Mouse (Mus musculus): Measurements from ENCODE around the gene Farsb. TPM values are rescaled to one million over a fixed set of nuclear protein-coding genes. Genes with fewer than 3 reads are reported as not detected.
A peak's percentile ranks its signal among the peaks of the same experiment; 100 is the strongest.

Gene Farsb
- polyA plus RNA-seq, 1 experiment: 8.1 TPM

GRCm38 (mm10) chr1:78421749-78422148, 66.9 kb downstream of the Farsb start:
- 86% methylated on average over 5 of the region's 5 CpGs for WGBS
- Histone ChIP-seq H3K4me3 (ENCODE audit: low read depth, low read length) (no peak overlapping the region), H3K4me1 (ENCODE audit: control insufficient read depth, insufficient read depth, insufficient read length, low read length) (peaks cover 3% of the 10 kb centered on the region; the same call in 1 of the 2 replicates), H3K27ac (ENCODE audit: insufficient read depth, low read depth, low read length) (no peak overlapping the region), H3K27me3 (ENCODE audit: control insufficient read depth, insufficient read depth, low read length) (no peaks in the 10 kb centered on the region), H3K36me3 (ENCODE audit: control insufficient read depth, insufficient read depth, low read length) (peaks cover 25% of the 10 kb centered on the region)
- TF ChIP-seq CTCF (IDR thresholded peaks at IDR 0.05; ENCODE audit: extremely low read depth, insufficient read length, insufficient replicate concordance, low read depth, low read length) (no peak), POLR2A (IDR thresholded peaks at IDR 0.05; ENCODE audit: low read depth, low read length) (no peak)

GRCm38 (mm10) chr1:78420271-78420670, 68.4 kb downstream of the Farsb start:
- H3K27ac ChIP-seq (ENCODE audit: insufficient read depth, low read depth, low read length): no peak overlapping the region
- WGBS: 91% methylated on average over 6 of the region's 6 CpGs

GRCm38 (mm10) chr1:78419593-78419992, 69.1 kb downstream of the Farsb start:
- 62% methylated on average over 4 of the region's 4 CpGs for WGBS
- peak; percentile 75; the same call in 1 of the 2 replicates for TF ChIP-seq CTCF (IDR thresholded peaks at IDR 0.05; ENCODE audit: extremely low read depth, insufficient read length, insufficient replicate concordance, low read depth, low read length)
- no peak for TF ChIP-seq POLR2A (IDR thresholded peaks at IDR 0.05; ENCODE audit: low read depth, low read length)
- Histone ChIP-seq H3K4me1 (ENCODE audit: control insufficient read depth, insufficient read depth, insufficient read length, low read length) (no peaks in the 10 kb centered on the region), H3K36me3 (ENCODE audit: control insufficient read depth, insufficient read depth, low read length) (peaks cover 26% of the 10 kb centered on the region), H3K27me3 (ENCODE audit: control insufficient read depth, insufficient read depth, low read length) (no peaks in the 10 kb centered on the region), H3K27ac (ENCODE audit: insufficient read depth, low read depth, low read length) (no peak overlapping the region), H3K4me3 (ENCODE audit: low read depth, low read length) (no peak overlapping the region)

More at GRCm38 (mm10) chr1:78420271-78420670, 68.4 kb downstream of the Farsb start:
- TF ChIP-seq CTCF (IDR thresholded peaks at IDR 0.05; ENCODE audit: extremely low read depth, insufficient read length, insufficient replicate concordance, low read depth, low read length) (no peak), POLR2A (IDR thresholded peaks at IDR 0.05; ENCODE audit: low read depth, low read length) (no peak)
- Histone ChIP-seq H3K36me3 (ENCODE audit: control insufficient read depth, insufficient read depth, low read length) (peaks cover 26% of the 10 kb centered on the region), H3K4me1 (ENCODE audit: control insufficient read depth, insufficient read depth, insufficient read length, low read length) (no peaks in the 10 kb centered on the region; the same call in 1 of the 2 replicates), H3K4me3 (ENCODE audit: low read depth, low read length) (no peak overlapping the region), H3K27me3 (ENCODE audit: control insufficient read depth, insufficient read depth, low read length) (no peaks in the 10 kb centered on the region)

- H3K4me3 ChIP-seq (ENCODE audit: low read depth, low read length): no peak overlapping the region
- H3K4me1 ChIP-seq (ENCODE audit: control insufficient read depth, insufficient read depth, insufficient read length, low read length): 0 out of 2 replicates have a peak, but pooled peaks cover 2% of the 10 kb centered on the region
- H3K27me3 ChIP-seq (ENCODE audit: control insufficient read depth, insufficient read depth, low read length): no peaks in the 10 kb centered on the region
- TF ChIP-seq POLR2A (IDR thresholded peaks at IDR 0.05; ENCODE audit: low read depth, low read length) (no peak), CTCF (IDR thresholded peaks at IDR 0.05; ENCODE audit: extremely low read depth, insufficient read length, insufficient replicate concordance, low read depth, low read length) (no peak)
- H3K27ac ChIP-seq (ENCODE audit: insufficient read depth, low read depth, low read length): no peak overlapping the region
- WGBS: 93% methylated on average over 9 of the region's 9 CpGs
- peaks cover 33% of the 10 kb centered on the region for H3K36me3 ChIP-seq (ENCODE audit: control insufficient read depth, insufficient read depth, low read length)
These were observed 71.4 kb downstream of the Farsb start for GRCm38 (mm10) chr1:78417154-78417911.

- Histone ChIP-seq H3K4me1 (ENCODE audit: control insufficient read depth, insufficient read depth, insufficient read length, low read length) (0 out of 2 replicates have a peak, but pooled peaks cover 2% of the 10 kb centered on the region), H3K27ac (ENCODE audit: insufficient read depth, low read depth, low read length) (no peak overlapping the region), H3K36me3 (ENCODE audit: control insufficient read depth, insufficient read depth, low read length) (peaks cover 24% of the 10 kb centered on the region), H3K4me3 (ENCODE audit: low read depth, low read length) (no peak overlapping the region), H3K27me3 (ENCODE audit: control insufficient read depth, insufficient read depth, low read length) (no peaks in the 10 kb centered on the region)
- 85% methylated on average over 5 of the region's 5 CpGs for WGBS
- TF ChIP-seq CTCF (IDR thresholded peaks at IDR 0.05; ENCODE audit: extremely low read depth, insufficient read length, insufficient replicate concordance, low read depth, low read length) (no peak), POLR2A (IDR thresholded peaks at IDR 0.05; ENCODE audit: low read depth, low read length) (no peak)
These were observed 74.3 kb downstream of the Farsb start for GRCm38 (mm10) chr1:78414421-78414820.

GRCm38 (mm10) chr1:78412668-78413067, 76.0 kb downstream of the Farsb start:
- 33% methylated on average over 7 of the region's 7 CpGs for WGBS
- no peaks in the 10 kb centered on the region for H3K27me3 ChIP-seq (ENCODE audit: control insufficient read depth, insufficient read depth, low read length)
- peaks cover 20% of the 10 kb centered on the region for H3K36me3 ChIP-seq (ENCODE audit: control insufficient read depth, insufficient read depth, low read length)
- 0 out of 2 replicates have a peak, but pooled peaks cover 2% of the 10 kb centered on the region for H3K4me1 ChIP-seq (ENCODE audit: control insufficient read depth, insufficient read depth, insufficient read length, low read length)
- no peak overlapping the region for H3K4me3 ChIP-seq (ENCODE audit: low read depth, low read length)
- TF ChIP-seq POLR2A (IDR thresholded peaks at IDR 0.05; ENCODE audit: low read depth, low read length): no peak
- TF ChIP-seq CTCF (IDR thresholded peaks at IDR 0.05; ENCODE audit: extremely low read depth, insufficient read length, insufficient replicate concordance, low read depth, low read length): no peak
- H3K27ac ChIP-seq (ENCODE audit: insufficient read depth, low read depth, low read length): no peak overlapping the region

- peaks cover 14% of the 10 kb centered on the region for H3K36me3 ChIP-seq (ENCODE audit: control insufficient read depth, insufficient read depth, low read length)
- no peak overlapping the region for H3K27ac ChIP-seq (ENCODE audit: insufficient read depth, low read depth, low read length)
- H3K4me1 ChIP-seq (ENCODE audit: control insufficient read depth, insufficient read depth, insufficient read length, low read length): 0 out of 2 replicates have a peak, but pooled peaks cover 2% of the 10 kb centered on the region
- H3K4me3 ChIP-seq (ENCODE audit: low read depth, low read length): no peak overlapping the region
- 88% methylated on average over 2 of the region's 2 CpGs for WGBS
- TF ChIP-seq CTCF (IDR thresholded peaks at IDR 0.05; ENCODE audit: extremely low read depth, insufficient read length, insufficient replicate concordance, low read depth, low read length) (no peak), POLR2A (IDR thresholded peaks at IDR 0.05; ENCODE audit: low read depth, low read length) (no peak)
- no peaks in the 10 kb centered on the region for H3K27me3 ChIP-seq (ENCODE audit: control insufficient read depth, insufficient read depth, low read length)
These were observed 79.3 kb downstream of the Farsb start for GRCm38 (mm10) chr1:78409396-78409795.
